Mouse (Mus musculus) left cerebral cortex, postnatal 36 days (tissue): ENCODE data around the gene Olfr1312. TPM values are rescaled to one million over a fixed set of nuclear protein-coding genes. Genes with fewer than 3 reads are reported as not detected.
"Not testable (repeated sequence)": the region's sequence is repeated elsewhere in the genome, so short reads cannot be mapped to it uniquely, and the experiment has no call there.

Experiments
- DNase-seq, 2 experiments: peaks; one replicate each; pipeline ENCODE4 v3.0.0; 2021 to 2022; ENCODE audit warnings: low spot score in 2 of 2, mixed read lengths in 1 of 2
- intact Hi-C: fragments of 180-260 bp; cut with DNase I; formaldehyde crosslinking; loops from one replicate; pipeline ENCODE4 v1.15.1; 2025
- total RNA-seq, 2 experiments: library from RNA; stranded (reverse); gene quantifications; 2 replicates each; pipeline ENCODE4 v1.2.3; 2021

Olfr1312 gene
- total RNA-seq: not detected

GRCm38 (mm10) chr2:112050138-112050537 is at the start of gene Olfr1312:
Gene Olfr1312, minus strand, starts transcription at chr2:112050238.
- intact Hi-C loops: no loop called here
- DNase-seq: no peak

- intact Hi-C loops: no loop called here
- no peak for DNase-seq
These were observed 46.6 kb upstream of the Olfr1312 start, which contains the start of gene Olfr1314 for GRCm38 (mm10) chr2:112096681-112097080. Gene Olfr1314, minus strand, starts transcription at chr2:112096781.

GRCm38 (mm10) chr2:112077743-112078142 is 27.7 kb upstream of the Olfr1312 start, which contains the start of gene Olfr1313:
Gene Olfr1313, minus strand, starts transcription at chr2:112077843.
- intact Hi-C loops: no loop called here
- no peak for DNase-seq

- DNase-seq, intact Hi-C loops: not testable (repeated sequence)
These were observed 23.1 kb downstream of the Olfr1312 start for GRCm38 (mm10) chr2:112026971-112027370.

DNA sequence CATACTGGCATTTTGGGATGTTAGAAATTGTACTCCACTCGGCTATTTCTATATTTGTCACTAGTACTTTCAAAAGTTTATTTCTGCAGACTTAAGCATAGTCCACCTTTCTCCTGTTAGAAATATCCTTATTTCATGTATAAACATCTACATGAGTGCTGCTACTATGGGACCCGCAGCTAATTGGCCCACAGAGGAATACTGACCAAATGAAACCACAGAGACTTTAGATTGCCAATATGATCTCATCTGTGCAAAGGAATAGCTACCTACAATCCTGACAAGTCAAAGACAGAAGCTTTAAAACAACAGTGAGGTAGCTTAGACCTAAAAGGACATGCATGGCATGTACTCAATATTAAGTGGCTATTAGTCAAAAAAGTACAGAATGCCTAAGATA is 25.7 kb downstream of the Olfr1312 start, which contains the start of gene Olfr1311:
Gene Olfr1311 (minus strand): TSS at position 101 of the 400 bp plus-strand sequence.
- DNase-seq: no peak
- intact Hi-C loops: no loop called here

GRCm38 (mm10) chr2:112014900-112015299 is 35.1 kb downstream of the Olfr1312 start:
- intact Hi-C loops: no loop called here
- DNase-seq: no peak

GRCm38 (mm10) chr2:112012608-112013007 is 37.4 kb downstream of the Olfr1312 start, which contains the start of gene Olfr1310:
Gene Olfr1310, minus strand, starts transcription at chr2:112012708.
- intact Hi-C loops: no loop called here
- no peak for DNase-seq

DNA sequence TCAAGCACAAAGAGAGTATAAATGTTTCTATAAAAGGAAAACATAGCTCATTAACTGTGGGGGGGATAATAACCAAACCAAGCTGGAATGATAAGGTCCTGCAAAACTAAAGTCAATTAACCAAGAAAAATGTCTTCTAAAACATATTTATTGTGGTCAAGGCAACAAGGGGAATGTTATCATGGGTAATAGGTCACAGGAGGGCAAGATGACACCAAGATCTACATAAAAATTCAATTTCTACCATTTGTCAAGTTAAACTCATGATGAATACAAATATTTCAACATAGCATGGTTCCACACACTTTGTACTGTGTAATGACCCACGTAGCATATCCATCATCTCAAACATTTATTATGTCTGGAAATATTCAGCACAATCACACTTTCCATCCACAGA is 59.9 kb downstream of the Olfr1312 start, which contains the start of gene Olfr1309:
Gene Olfr1309 (minus strand): TSS at position 101 of the 400 bp plus-strand sequence.
- intact Hi-C loops: no loop called here
- no peak for DNase-seq

Other genes with a start within 250 kb of the Olfr1312 start
- gene Olfr1303, start 229.9 kb downstream of the Olfr1312 start, total RNA-seq: not detected
- gene Olfr1305, start 173.1 kb downstream of the Olfr1312 start, total RNA-seq: not detected
- gene Olfr1306, start 134.0 kb downstream of the Olfr1312 start, total RNA-seq: not detected
- gene Olfr1307, start 100.8 kb downstream of the Olfr1312 start, total RNA-seq: under 1 TPM in 1 of 2 experiments, not detected in 1; 0.09 TPM
- gene Olfr1308, start 85.3 kb downstream of the Olfr1312 start, total RNA-seq: not detected
- not detected for gene Olfr1309, start 60.0 kb downstream of the Olfr1312 start, total RNA-seq
- not detected for gene Olfr1310, start 37.5 kb downstream of the Olfr1312 start, total RNA-seq
- not detected for gene Olfr1311, start 25.8 kb downstream of the Olfr1312 start, total RNA-seq
- not detected for gene Olfr1313, start 27.6 kb upstream of the Olfr1312 start, total RNA-seq
- not detected for gene Olfr1314, start 46.5 kb upstream of the Olfr1312 start, total RNA-seq
- not detected for gene Olfr1315-ps1, start 65.2 kb upstream of the Olfr1312 start, total RNA-seq
- gene Olfr1316, start 84.7 kb upstream of the Olfr1312 start, total RNA-seq: not detected
- gene Olfr1317, start 90.1 kb upstream of the Olfr1312 start, total RNA-seq: not detected
- not detected for gene Olfr1318, start 104.0 kb upstream of the Olfr1312 start, total RNA-seq
- gene Lpcat4, start 189.2 kb upstream of the Olfr1312 start, total RNA-seq: 100 to 1,000 TPM; 162 to 163 TPM
- under 1 TPM in 1 of 2 experiments, not detected in 1; 0.20 TPM for gene Nutm1, start 209.1 kb upstream of the Olfr1312 start, total RNA-seq
- 10 to 100 TPM; 50.4 to 51.7 TPM for gene Nop10, start 211.7 kb upstream of the Olfr1312 start, total RNA-seq
- 100 to 1,000 TPM; 114 to 134 TPM for gene Slc12a6, start 215.6 kb upstream of the Olfr1312 start, total RNA-seq
- gene Gm21985, start 216.1 kb upstream of the Olfr1312 start, total RNA-seq: 1 to 10 TPM in 1 of 2 experiments, not detected in 1; 4.8 TPM